Mouse (Mus musculus) c-Kit-positive CD71-negative TER-119-negative erythroid progenitor cells, embryonic 14.5 days (primary cell): ENCODE data around the gene Slfn3.
"Not testable (repeated sequence)": the region's sequence is repeated elsewhere in the genome, so short reads cannot be mapped to it uniquely, and the experiment has no call there.

Source experiments
- DNase-seq: peaks from one replicate; pipeline ENCODE4 v3.0.0-alpha.2; 2013; ENCODE audit warnings: low read depth

Gene Slfn3

GRCm38 (mm10) chr11:83191134-83191893, at the start of gene Slfn3:
Gene Slfn3, plus strand, starts transcription at chr11:83191330.
- DNase-seq: no peak

- not testable (repeated sequence) for DNase-seq
These were observed 42.2 kb upstream of the Slfn3 start for GRCm38 (mm10) chr11:83148939-83149338.

GRCm38 (mm10) chr11:83174948-83175539, 16.1 kb upstream of the Slfn3 start, which contains the start of gene Slfn4:
Gene Slfn4, plus strand, starts transcription at chr11:83175186.
- no peak for DNase-seq

GRCm38 (mm10) chr11:83192001-83192400, 871 bp downstream of the Slfn3 start:
- peak; percentile 47 for DNase-seq

GRCm38 (mm10) chr11:83205002-83205401, 13.9 kb downstream of the Slfn3 start:
- DNase-seq: no peak

- no peak for DNase-seq
These were observed 25.0 kb downstream of the Slfn3 start for GRCm38 (mm10) chr11:83216119-83216518.

- no peak for DNase-seq
These were observed 30.3 kb downstream of the Slfn3 start for GRCm38 (mm10) chr11:83221328-83221877.

- DNase-seq: peak; percentile 54
These were observed 32.2 kb downstream of the Slfn3 start for GRCm38 (mm10) chr11:83223367-83223766.

GRCm38 (mm10) chr11:83223793-83224192, 32.7 kb downstream of the Slfn3 start:
- peak; percentile 22 for DNase-seq

GRCm38 (mm10) chr11:83224217-83224616, 33.1 kb downstream of the Slfn3 start:
- DNase-seq: peak; percentile 78

GRCm38 (mm10) chr11:83224750-83225149, 33.6 kb downstream of the Slfn3 start:
- no peak for DNase-seq

- no peak for DNase-seq
These were observed 34.3 kb downstream of the Slfn3 start for GRCm38 (mm10) chr11:83225371-83225960.

GRCm38 (mm10) chr11:83227926-83228723, 37.0 kb downstream of the Slfn3 start:
- no peak for DNase-seq

- DNase-seq: peak; percentile 35
These were observed 39.8 kb downstream of the Slfn3 start for GRCm38 (mm10) chr11:83230966-83231365.

- DNase-seq: not testable (repeated sequence)
These were observed 42.5 kb downstream of the Slfn3 start for GRCm38 (mm10) chr11:83233621-83234020.

- not testable (repeated sequence) for DNase-seq
These were observed 46.3 kb downstream of the Slfn3 start for GRCm38 (mm10) chr11:83237390-83237789.

- DNase-seq: no peak
These were observed 47.3 kb downstream of the Slfn3 start for GRCm38 (mm10) chr11:83238389-83238788.

GRCm38 (mm10) chr11:83239811-83240210, 48.7 kb downstream of the Slfn3 start:
- no peak for DNase-seq

GRCm38 (mm10) chr11:83257211-83257610, 66.1 kb downstream of the Slfn3 start:
- DNase-seq: not testable (repeated sequence)

- DNase-seq: peak; percentile 24
These were observed 71.5 kb downstream of the Slfn3 start for GRCm38 (mm10) chr11:83262673-83263072.

- DNase-seq: peak; percentile 20
These were observed 72.0 kb downstream of the Slfn3 start for GRCm38 (mm10) chr11:83263146-83263545.
